Mouse (Mus musculus) limb, embryonic 11.5 days (tissue): ENCODE measurements at regions not wholly inside any gene's neighbourhood (a gene's known extent, or its start where the extent isn't known, plus 50 kb on each side); places are given as distances from the start of the nearest gene placed in this dataset.

ENCODE experiments used
- ATAC-seq: fragments of 200-750 bp; cut with Nextera tagmentation; 2 replicates; pipeline ENCODE4 v1.8.0; 2017; ENCODE audit warnings: low read depth; ENCODE audit not compliant: insufficient number of reproducible peaks, low FRiP score, low TSS enrichment
- DNase-seq: peaks from one replicate; pipeline ENCODE4 v3.0.0-alpha.2; 2015; ENCODE audit warnings: low spot score
- H3K27ac ChIP-seq: fragments of 300-500 bp; sonication (generic); replicated peaks from 2 replicates; pipeline ENCODE4 v1.5.1; 2014; ENCODE audit warnings: low read depth, mild to moderate bottlenecking, low read length
- H3K27me3 ChIP-seq: fragments of 300-500 bp; sonication (generic); 2 replicates; pipeline ENCODE4 v1.6.1; 2014; ENCODE audit warnings: mild to moderate bottlenecking, low read length, mixed read lengths; ENCODE audit not compliant: control insufficient read depth, insufficient read depth
- H3K36me3 ChIP-seq: fragments of 300-500 bp; sonication (generic); 2 replicates; pipeline ENCODE4 v1.6.1; 2014; ENCODE audit warnings: mild to moderate bottlenecking, low read length, moderate library complexity, mixed read lengths; ENCODE audit not compliant: control insufficient read depth, insufficient read depth
- H3K4me1 ChIP-seq: fragments of 300-500 bp; sonication (generic); 2 replicates; pipeline ENCODE4 v1.6.1; 2014; ENCODE audit warnings: low read length, mixed read lengths; ENCODE audit not compliant: control insufficient read depth, insufficient read depth
- H3K4me2 ChIP-seq: fragments of 300-500 bp; sonication (generic); 2 replicates; pipeline ENCODE4 v1.6.1; 2014; ENCODE audit warnings: low read depth, mild to moderate bottlenecking, moderate library complexity; ENCODE audit not compliant: severe bottlenecking
- H3K4me3 ChIP-seq: fragments of 300-500 bp; sonication (generic); 2 replicates; pipeline ENCODE4 v1.5.1; 2014; ENCODE audit warnings: low read depth, low read length
- H3K9ac ChIP-seq: fragments of 300-500 bp; sonication (generic); 2 replicates; pipeline ENCODE4 v1.6.1; 2014; ENCODE audit warnings: mild to moderate bottlenecking, low read length
- H3K9me3 ChIP-seq: fragments of 300-500 bp; sonication (generic); 2 replicates; pipeline ENCODE4 v1.6.1; 2016; ENCODE audit warnings: low read length; ENCODE audit not compliant: control insufficient read depth
- WGBS: fragments of 180-500 bp; shearing (Covaris S2); extraction: QIAGEN DNeasy Blood & Tissue Kit; methylation state at CpG from one replicate; pipeline ENCODE4 v1.1.7; 2014; 5-methylcytosine and 5-hydroxymethylcytosine counted together

DNA sequence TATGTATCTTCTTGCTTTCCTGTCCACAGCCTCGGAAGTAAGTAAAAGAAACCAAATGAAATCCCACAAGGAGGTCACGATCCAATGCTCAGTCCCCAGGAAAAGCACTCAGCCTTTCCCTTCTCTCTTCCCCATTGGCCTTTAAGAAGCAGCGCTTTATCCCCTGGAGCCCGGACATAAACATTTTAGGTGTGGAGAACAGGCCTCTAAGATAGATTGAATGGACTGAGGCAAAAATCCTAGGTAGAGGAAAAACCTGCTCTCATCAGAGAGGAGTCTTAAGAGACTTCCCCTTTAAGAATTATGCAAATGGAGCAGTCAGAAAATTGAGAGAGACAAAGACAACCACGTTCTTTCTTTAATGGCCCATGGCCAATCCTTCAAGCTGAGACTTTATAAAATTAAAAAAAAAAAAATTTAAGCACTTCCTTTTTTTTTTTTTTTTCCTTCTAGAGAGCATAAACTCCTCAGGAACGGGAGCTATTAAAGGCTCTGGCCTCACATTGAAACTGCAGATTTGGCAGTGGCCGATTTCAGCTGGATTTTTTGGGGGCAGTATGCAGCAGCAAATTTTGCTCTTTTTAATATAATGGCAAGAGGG lies 1020.5 kb downstream of the 9330182O14Rik start:
- Histone ChIP-seq H3K27me3 (no peaks in the 10 kb centered on the region), H3K36me3 (no peaks in the 10 kb centered on the region), H3K27ac (no peak overlapping the region), H3K9me3 (no peaks in the 10 kb centered on the region), H3K4me3 (no peak overlapping the region), H3K4me2 (peak overlapping the region; percentile 39; the same call in 1 of the 2 replicates), H3K9ac (no peak overlapping the region), H3K4me1 (no peaks in the 10 kb centered on the region)
- ATAC-seq (no peak), DNase-seq (no peak)
- 33% methylated on average over 7 of the region's 7 CpGs for WGBS

DNA sequence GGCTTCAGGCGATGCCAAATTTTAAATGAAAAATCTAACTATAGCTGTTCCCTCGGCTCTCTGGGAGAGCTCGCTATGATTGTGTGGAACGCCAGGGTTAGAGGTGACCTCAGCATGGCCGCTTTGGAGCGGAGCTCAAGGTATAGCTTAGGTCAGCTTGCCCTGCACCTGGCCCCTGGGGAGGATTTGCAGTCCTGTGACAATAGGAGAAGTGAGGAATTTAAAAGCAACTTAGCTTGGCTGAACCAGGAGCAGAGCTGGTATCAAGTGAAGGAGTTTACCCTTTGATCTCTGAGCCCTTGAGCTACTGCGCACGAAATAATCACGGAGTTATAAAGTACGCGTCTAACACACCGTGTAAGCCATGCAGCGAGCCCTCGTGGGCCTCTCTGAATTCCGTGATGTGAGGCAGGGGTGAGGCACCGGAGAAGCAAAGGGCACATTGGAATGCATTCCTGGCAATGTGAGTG lies 1021.0 kb downstream of the 9330182O14Rik start:
- Histone ChIP-seq H3K27me3 (no peaks in the 10 kb centered on the region), H3K4me1 (no peaks in the 10 kb centered on the region), H3K9me3 (no peaks in the 10 kb centered on the region), H3K9ac (no peak overlapping the region), H3K4me2 (peak overlapping the region; percentile 39), H3K27ac (no peak overlapping the region), H3K4me3 (no peak overlapping the region), H3K36me3 (no peaks in the 10 kb centered on the region)
- peak; percentile 55 for DNase-seq
- peak; percentile 81 for ATAC-seq
- WGBS, result 7% methylated on average over 16 of the region's 16 CpGs

DNA sequence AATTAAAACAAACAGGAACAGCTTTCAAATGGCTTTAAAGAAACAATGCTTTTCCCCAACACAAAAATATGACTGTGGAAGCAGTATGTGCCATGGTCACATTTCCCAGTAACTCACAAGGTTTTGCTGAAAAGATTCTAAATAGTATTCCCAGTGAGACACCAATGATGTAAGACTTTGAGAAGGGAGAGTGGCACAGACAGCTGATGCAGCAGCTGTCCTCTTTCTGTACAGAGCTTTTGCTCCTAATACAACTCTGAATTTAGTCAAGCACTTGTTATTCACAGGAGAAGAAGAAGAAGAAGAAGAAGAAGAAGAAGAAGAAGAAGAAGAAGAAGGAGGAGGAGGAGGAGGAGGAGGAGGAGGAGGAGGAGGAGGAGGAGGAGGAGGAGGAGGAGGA lies 1023.6 kb downstream of the 9330182O14Rik start:
- DNase-seq (no peak), ATAC-seq (no peak)
- Histone ChIP-seq H3K27me3 (no peaks in the 10 kb centered on the region), H3K27ac (no peak overlapping the region), H3K36me3 (no peaks in the 10 kb centered on the region), H3K4me3 (no peak overlapping the region), H3K4me1 (no peaks in the 10 kb centered on the region), H3K9me3 (no peaks in the 10 kb centered on the region), H3K4me2 (no peak overlapping the region), H3K9ac (no peak overlapping the region)

DNA sequence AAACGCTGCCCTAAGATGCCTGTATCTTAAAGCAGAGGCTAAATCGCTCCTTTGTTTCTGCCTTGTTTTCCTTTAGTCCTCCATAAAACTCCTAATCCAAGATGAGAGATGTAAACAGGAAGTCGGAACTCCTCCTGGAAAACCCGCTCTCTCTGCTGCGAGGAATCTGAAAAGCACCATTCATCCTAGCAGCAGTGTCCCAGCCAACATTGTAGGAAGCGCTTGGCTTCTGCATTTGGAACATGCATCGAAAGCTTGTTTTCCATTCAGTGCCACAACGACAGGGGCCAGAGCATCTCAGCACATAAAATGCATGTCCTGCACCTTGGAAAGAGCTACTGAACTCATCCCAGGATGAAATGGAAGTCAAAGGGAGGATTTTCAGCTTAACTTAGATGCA lies 1028.1 kb downstream of the 9330182O14Rik start:
- Histone ChIP-seq H3K9me3 (no peaks in the 10 kb centered on the region), H3K27ac (no peak overlapping the region), H3K4me3 (no peak overlapping the region), H3K4me1 (no peaks in the 10 kb centered on the region), H3K36me3 (no peaks in the 10 kb centered on the region), H3K9ac (no peak overlapping the region), H3K4me2 (no peak overlapping the region), H3K27me3 (no peaks in the 10 kb centered on the region)
- 53% methylated on average over 8 of the region's 8 CpGs for whole genome bisulfite sequencing
- ATAC-seq, result no peak
- no peak for DNase-seq

DNA sequence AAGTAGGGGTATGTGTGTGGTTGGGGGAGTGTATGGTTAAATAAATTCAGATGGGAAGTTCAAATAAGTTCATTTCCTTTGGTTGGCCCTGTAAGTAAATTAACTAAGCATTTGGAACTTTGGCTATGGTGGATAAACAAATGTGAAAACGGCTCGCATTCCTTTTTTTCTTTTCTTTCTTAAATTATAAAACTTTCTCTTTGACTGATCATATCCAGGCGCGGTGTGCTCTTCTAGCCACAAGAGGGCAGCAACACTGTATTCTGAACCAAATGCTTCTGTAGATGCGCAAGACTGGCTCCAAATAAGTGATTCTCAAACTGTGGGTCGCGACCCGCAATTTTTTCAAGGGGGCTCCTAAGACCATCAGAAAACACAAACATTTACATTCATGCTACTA lies 1028.6 kb downstream of the 9330182O14Rik start:
- H3K36me3 ChIP-seq, result no peaks in the 10 kb centered on the region
- H3K4me1 ChIP-seq, result no peaks in the 10 kb centered on the region
- peak; percentile 69 for DNase-seq
- H3K9me3 ChIP-seq, result no peaks in the 10 kb centered on the region
- no peak for ATAC-seq
- no peaks in the 10 kb centered on the region for H3K27me3 ChIP-seq
- H3K4me2 ChIP-seq, result no peak overlapping the region
- no peak overlapping the region for H3K9ac ChIP-seq
- no peak overlapping the region for H3K27ac ChIP-seq
- 11% methylated on average over 8 of the region's 8 CpGs for WGBS
- H3K4me3 ChIP-seq, result no peak overlapping the region

DNA sequence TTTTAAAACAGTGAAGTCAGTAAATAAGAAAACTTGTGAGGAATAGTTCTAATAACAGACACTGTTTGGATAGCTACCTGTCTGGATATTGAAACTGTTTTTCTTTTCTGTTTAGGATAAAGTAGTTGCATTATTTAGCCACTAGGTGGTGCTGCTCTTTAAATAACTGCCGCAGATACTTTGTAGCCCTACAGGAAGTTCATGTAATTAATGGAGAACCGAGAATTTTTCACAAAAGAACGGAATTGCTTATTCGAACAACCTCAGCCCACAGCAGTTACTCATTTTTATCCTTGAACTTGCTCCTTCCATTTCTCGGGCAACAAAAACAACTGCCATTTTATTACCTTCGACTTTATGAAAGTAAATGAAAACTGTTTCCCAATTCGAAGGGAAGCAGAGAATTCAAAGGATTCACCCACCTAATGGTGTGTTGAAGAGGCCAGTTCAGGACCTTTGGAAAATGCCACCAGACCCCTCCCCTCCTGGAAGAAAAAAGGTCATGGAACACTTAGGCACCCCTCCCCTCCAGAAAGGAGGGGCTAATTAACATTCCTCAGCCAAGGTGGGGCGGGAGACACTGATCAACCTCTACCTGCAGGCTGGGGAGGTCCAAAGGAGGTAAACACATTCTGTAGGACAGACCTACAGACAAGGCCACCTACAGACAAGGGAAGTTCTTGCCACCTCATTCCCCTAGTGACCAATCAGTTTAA lies 1029.6 kb downstream of the 9330182O14Rik start:
- no peak overlapping the region for H3K27ac ChIP-seq
- no peaks in the 10 kb centered on the region for H3K27me3 ChIP-seq
- H3K9ac ChIP-seq, result no peak overlapping the region; the same call in 1 of the 2 replicates
- no peaks in the 10 kb centered on the region for H3K9me3 ChIP-seq
- H3K4me3 ChIP-seq, result no peak overlapping the region
- DNase-seq (peak; percentile 32), ATAC-seq (peak; percentile 60; the same call in 1 of the 2 replicates)
- 18% methylated on average over 8 of the region's 8 CpGs for WGBS
- peak overlapping the region; percentile 34; the same call in 1 of the 2 replicates for H3K4me2 ChIP-seq
- no peaks in the 10 kb centered on the region for H3K4me1 ChIP-seq
- H3K36me3 ChIP-seq, result no peaks in the 10 kb centered on the region

DNA sequence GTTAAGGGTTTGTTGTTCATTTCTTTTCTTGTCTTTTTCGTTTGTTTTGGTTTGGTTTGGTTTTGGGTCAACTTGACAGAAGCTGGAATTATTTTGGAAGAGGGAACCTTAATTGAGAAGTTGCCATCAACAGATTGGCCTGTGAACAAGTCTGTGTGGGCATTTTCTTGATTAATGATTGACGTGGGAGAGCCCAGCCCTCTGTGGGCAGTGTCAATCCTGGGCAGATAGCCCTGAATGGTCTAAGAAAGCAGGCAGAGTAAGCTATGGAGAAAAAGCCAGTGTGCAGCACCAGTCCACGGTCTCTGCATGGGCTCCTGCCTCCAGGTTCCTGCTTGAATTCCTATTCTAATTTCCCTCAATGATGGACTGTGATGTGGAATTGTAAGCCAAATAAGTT lies 1031.4 kb downstream of the 9330182O14Rik start:
- WGBS, result 80% methylated on average over 3 of the region's 3 CpGs
- Histone ChIP-seq H3K9ac (no peak overlapping the region), H3K4me2 (no peak overlapping the region), H3K27ac (no peak overlapping the region), H3K36me3 (no peaks in the 10 kb centered on the region), H3K4me1 (no peaks in the 10 kb centered on the region), H3K9me3 (no peaks in the 10 kb centered on the region), H3K27me3 (no peaks in the 10 kb centered on the region), H3K4me3 (no peak overlapping the region)
- DNase-seq (no peak), ATAC-seq (no peak)

DNA sequence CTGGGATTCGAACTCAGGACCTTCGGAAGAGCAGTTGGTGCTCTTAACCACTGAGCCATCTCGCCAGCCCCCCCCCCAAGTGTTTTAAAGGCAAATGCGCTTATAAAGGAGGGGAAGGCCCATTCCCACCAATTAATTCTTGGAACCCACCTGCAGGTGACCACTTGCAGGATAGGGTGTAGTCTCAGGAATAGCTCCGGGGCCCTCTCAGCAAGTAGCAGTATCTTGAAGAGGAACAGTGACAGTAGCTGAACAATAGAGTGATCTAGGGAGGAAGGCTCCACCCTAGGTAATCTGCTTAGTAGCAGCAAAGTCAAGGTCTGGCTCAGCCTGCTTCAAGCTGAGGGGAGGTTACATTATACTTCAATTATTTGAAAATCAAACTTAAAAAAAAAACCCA lies 1056.6 kb downstream of the 9330182O14Rik start:
- Histone ChIP-seq H3K9ac (no peak overlapping the region), H3K27ac (no peak overlapping the region), H3K27me3 (no peaks in the 10 kb centered on the region), H3K4me2 (no peak overlapping the region), H3K4me1 (no peaks in the 10 kb centered on the region), H3K4me3 (no peak overlapping the region), H3K36me3 (no peaks in the 10 kb centered on the region), H3K9me3 (no peaks in the 10 kb centered on the region)
- 87% methylated on average over 5 of the region's 5 CpGs for WGBS
- ATAC-seq, result no peak
- no peak for DNase-seq
